Mouse (Mus musculus): ENCODE measurements around the gene Olfr549.
A peak's percentile ranks its signal among the peaks of the same experiment; 100 is the strongest.

DNA sequence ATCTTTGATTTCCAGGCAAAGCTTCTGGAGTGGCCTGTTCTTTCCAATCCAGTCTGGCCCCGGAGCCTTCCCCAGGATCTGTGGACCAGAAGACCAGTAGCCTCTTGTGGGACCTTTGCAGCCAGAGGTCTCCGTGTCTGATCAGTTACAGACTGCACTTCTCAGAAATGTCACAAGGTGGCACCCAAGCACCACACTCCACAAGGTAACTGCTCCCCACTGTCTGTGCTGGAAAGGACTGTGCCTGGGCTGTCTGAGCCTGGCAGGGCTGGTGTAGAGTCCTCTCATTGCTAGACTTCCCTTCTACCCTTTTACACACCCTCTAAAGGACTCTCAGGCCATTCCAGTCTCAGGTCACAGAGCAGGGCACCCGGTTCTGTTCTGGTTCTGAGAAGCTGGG is 42.8 kb upstream of the Olfr549 start:
- TF ChIP-seq CTCF (IDR thresholded peaks at IDR 0.05; ENCODE audit: low read depth, low read length) (peak; percentile 88), POLR2A (IDR thresholded peaks at IDR 0.05; ENCODE audit: extremely low read depth, insufficient read depth, low read length) (no peak)
